Mouse (Mus musculus) heart, embryonic 10.5 days (tissue): ENCODE results near the gene Ntsr1. TPM values are rescaled to one million over a fixed set of nuclear protein-coding genes. Genes with fewer than 3 reads are reported as not detected.

Source experiments
- DNase-seq: peaks from one replicate; pipeline ENCODE4 v3.0.0-alpha.2; 2017; ENCODE audit warnings: low spot score
- H3K27ac ChIP-seq: fragments of 300-500 bp; sonication (generic); 2 replicates; pipeline ENCODE4 v1.5.1; 2016; ENCODE audit warnings: mild to moderate bottlenecking
- H3K27me3 ChIP-seq: fragments of 300-500 bp; sonication (generic); 2 replicates; pipeline ENCODE4 v1.6.1; 2016; ENCODE audit warnings: mild to moderate bottlenecking; ENCODE audit not compliant: poor library complexity, insufficient read depth, severe bottlenecking
- H3K36me3 ChIP-seq: fragments of 300-500 bp; sonication (generic); 2 replicates; pipeline ENCODE4 v1.6.1; 2016; ENCODE audit warnings: mild to moderate bottlenecking, moderate library complexity
- H3K4me1 ChIP-seq: fragments of 300-500 bp; sonication (generic); 2 replicates; pipeline ENCODE4 v1.6.1; 2016; ENCODE audit warnings: mild to moderate bottlenecking
- H3K4me3 ChIP-seq: fragments of 300-500 bp; sonication (generic); 2 replicates; pipeline ENCODE4 v1.5.1; 2016; ENCODE audit warnings: mild to moderate bottlenecking, moderate library complexity
- H3K9me3 ChIP-seq: fragments of 300-500 bp; sonication (generic); 2 replicates; pipeline ENCODE4 v1.6.1; 2016; ENCODE audit warnings: mild to moderate bottlenecking, moderate library complexity
- WGBS: fragments of 180-500 bp; shearing (Covaris S2); methylation state at CpG from one replicate; pipeline ENCODE4 v1.1.7; 2016; 5-methylcytosine and 5-hydroxymethylcytosine counted together
- polyA plus RNA-seq: library from polyadenylated mRNA; unstranded; fragments of >200 nt; fragmentation: Nextera tagmentation; extraction: Ambion mirVana; gene quantifications from 2 replicates; pipeline ENCODE4 v1.2.1, GENCODE M21; 2016

Gene Ntsr1
- polyA plus RNA-seq, 1 experiment from 2014 or later, result 0.26 TPM

DNA sequence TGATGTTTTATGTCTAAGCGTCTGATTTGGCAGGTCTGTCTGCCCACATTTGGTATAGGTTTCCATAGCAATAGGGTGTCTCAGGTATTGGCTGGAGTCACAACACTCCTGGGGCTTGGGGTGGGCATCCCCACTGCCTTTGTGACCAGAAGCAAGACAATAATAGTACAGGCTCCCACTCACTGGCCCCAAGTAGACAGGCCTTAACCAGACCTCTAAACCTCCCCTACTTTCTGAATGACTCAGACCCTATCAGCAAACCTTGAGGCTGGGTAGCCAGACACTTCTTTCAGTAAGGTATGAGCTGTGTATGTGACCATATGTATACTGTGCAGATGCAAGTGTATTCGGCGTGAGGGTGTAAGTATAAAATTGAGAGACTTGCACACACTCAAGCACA lies 24.9 kb upstream of the Ntsr1 start:
- H3K4me3 ChIP-seq, result no peak overlapping the region
- peaks cover 16% of the 10 kb centered on the region for H3K4me1 ChIP-seq
- H3K9me3 ChIP-seq, result no peaks in the 10 kb centered on the region
- peaks cover 36% of the 10 kb centered on the region for H3K27me3 ChIP-seq
- H3K36me3 ChIP-seq, result no peaks in the 10 kb centered on the region
- WGBS, result 95% methylated on average over 3 of the region's 3 CpGs
- DNase-seq, result no peak
- no peak overlapping the region for H3K27ac ChIP-seq

DNA sequence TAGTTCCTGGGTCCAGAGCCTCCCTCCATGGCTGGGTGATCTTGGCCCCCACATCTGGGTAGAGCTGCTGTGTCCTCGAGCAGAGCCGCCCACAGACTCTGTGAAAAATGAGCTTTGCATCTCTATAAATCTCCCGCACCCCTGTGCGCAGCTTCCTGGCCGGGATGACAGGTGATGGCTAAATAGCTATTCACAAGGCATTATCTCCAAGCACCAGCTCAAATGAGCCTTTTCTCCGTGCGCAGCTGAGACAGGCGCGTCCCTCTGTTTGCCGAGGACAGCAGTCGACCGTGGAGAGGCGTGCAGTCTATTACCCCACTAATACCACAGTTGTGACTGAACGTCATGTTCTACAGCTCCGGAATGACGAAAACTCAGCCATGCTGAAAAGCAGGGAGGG lies 17.5 kb upstream of the Ntsr1 start:
- Histone ChIP-seq H3K27me3 (peaks cover 78% of the 10 kb centered on the region), H3K4me1 (peaks cover 3% of the 10 kb centered on the region; the same call in 1 of the 2 replicates), H3K9me3 (no peaks in the 10 kb centered on the region), H3K27ac (no peak overlapping the region), H3K36me3 (no peaks in the 10 kb centered on the region), H3K4me3 (no peak overlapping the region)
- 34% methylated on average over 16 of the region's 16 CpGs for WGBS
- no peak for DNase-seq

DNA sequence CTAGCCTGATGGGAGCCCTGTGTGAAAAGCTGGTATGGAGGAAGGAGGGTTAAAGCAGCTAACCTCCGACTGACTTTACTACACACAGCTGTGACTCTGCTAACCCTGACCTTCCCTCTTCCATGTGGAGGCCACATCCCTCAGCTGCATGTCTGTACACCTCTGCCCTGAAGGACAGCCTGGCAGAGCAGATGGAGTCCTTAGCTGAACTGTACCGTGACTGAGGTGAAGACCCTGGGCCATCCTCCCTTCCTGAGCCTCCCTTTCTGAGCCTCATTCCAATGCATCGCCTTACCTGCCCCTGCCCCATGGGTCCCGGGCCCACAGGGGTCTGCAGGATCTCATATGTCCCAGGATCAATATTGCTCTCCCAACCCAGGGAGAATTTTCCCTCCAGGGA lies 14.9 kb upstream of the Ntsr1 start:
- H3K36me3 ChIP-seq, result no peaks in the 10 kb centered on the region
- peaks cover 82% of the 10 kb centered on the region for H3K27me3 ChIP-seq
- no peak for DNase-seq

DNA sequence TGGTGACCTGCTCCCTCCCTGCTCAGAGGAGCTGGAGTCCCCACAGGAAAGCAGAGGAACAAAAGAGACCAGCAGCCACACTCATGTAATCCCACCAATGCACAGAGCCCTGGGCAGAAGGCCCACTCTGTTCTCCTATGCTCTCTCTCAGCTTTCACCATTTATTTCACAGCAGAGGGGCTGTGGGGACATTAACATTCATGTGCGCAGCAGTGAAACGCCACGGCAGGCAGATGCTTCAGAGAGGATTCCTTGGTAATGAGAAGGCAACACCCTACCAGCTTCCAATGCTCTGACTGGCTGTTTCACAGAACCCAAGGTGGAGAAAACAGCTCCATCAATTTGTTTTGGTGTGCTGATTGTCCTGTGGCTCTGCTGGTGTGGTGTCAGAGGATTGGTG lies 14.5 kb upstream of the Ntsr1 start:
- peaks cover 80% of the 10 kb centered on the region for H3K27me3 ChIP-seq
- DNase-seq, result no peak
- WGBS, result 87% methylated on average over 3 of the region's 3 CpGs
- H3K4me1 ChIP-seq, result peaks cover 6% of the 10 kb centered on the region
- no peak overlapping the region for H3K27ac ChIP-seq
- no peaks in the 10 kb centered on the region for H3K9me3 ChIP-seq
- H3K36me3 ChIP-seq, result no peaks in the 10 kb centered on the region
- H3K4me3 ChIP-seq, result no peak overlapping the region

More for the DNA sequence above, 14.9 kb upstream of the Ntsr1 start:
- peaks cover 3% of the 10 kb centered on the region; the same call in 1 of the 2 replicates for H3K4me1 ChIP-seq
- WGBS, result 71% methylated on average over 4 of the region's 4 CpGs
- no peak overlapping the region for H3K27ac ChIP-seq
- H3K9me3 ChIP-seq, result no peaks in the 10 kb centered on the region
- H3K4me3 ChIP-seq, result no peak overlapping the region

DNA sequence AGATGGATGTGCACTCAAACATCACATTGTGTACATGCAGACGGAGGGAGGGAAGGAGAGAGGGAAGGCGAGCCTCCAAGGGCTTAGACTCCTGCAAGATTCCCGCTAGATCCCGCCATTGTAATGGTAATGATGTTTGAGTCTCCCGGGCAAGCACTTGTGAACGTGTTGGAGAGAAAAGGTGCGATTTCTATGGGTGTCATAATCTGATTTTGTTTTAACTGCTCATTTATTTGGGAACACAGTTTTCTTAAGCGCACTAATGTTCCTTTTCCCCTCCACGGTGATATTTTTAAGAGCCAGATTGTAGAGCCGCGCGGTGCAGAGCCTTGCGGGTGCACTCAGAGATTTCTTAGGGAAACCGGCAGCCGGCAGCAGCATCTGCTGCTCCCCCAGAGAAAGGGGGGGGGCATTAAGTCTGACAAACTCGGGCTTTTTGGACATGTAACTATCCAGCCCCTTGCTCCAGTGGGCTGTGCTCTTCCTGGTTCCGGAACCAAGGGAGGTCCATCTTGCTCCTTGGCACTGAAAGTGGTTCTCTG lies 11.5 kb upstream of the Ntsr1 start:
- peaks cover 70% of the 10 kb centered on the region for H3K27me3 ChIP-seq
- no peak for DNase-seq
- 17% methylated on average over 17 of the region's 17 CpGs for WGBS

DNA sequence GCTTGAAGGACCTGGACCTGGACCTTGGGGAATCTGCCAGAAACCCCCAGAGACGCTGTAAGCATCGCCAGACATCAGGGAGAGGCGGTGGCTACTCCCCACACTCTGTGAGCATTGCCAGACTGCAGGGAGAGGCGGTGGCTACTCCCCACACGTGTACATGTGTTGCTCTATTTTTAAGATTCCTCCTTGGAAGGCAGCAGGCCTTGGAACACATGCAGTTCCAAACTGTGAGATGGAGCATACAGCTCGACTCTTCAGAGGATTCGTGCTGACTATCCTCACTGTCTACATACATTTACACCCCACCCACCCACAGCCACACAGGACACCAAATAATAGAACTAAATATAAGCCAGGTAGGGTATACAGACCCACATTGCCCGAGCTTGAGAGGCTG lies 3.9 kb upstream of the Ntsr1 start:
- Histone ChIP-seq H3K9me3 (no peaks in the 10 kb centered on the region), H3K27me3 (peaks cover 68% of the 10 kb centered on the region), H3K36me3 (no peaks in the 10 kb centered on the region), H3K4me1 (peaks cover 31% of the 10 kb centered on the region), H3K27ac (no peak overlapping the region), H3K4me3 (no peak overlapping the region)
- 71% methylated on average over 8 of the region's 8 CpGs for WGBS
- no peak for DNase-seq

More for the DNA sequence above, 11.5 kb upstream of the Ntsr1 start:
- H3K36me3 ChIP-seq, result no peaks in the 10 kb centered on the region
- no peak overlapping the region for H3K4me3 ChIP-seq
- peaks cover 19% of the 10 kb centered on the region for H3K4me1 ChIP-seq
- H3K27ac ChIP-seq, result no peak overlapping the region
- H3K9me3 ChIP-seq, result no peaks in the 10 kb centered on the region

DNA sequence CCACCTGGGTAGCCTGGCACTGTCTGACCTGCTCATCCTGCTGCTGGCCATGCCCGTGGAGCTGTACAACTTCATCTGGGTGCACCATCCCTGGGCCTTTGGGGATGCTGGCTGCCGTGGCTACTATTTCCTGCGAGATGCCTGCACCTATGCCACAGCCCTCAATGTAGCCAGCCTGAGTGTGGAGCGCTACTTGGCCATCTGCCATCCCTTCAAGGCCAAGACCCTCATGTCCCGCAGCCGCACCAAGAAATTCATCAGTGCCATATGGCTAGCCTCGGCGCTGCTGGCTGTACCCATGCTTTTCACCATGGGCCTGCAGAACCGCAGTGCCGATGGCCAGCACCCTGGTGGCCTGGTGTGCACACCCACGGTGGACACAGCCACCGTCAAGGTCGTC lies 950 bp downstream of the Ntsr1 start:
- H3K9me3 ChIP-seq, result no peaks in the 10 kb centered on the region
- no peak for DNase-seq
- peaks cover 38% of the 10 kb centered on the region for H3K4me1 ChIP-seq
- H3K27me3 ChIP-seq, result peaks cover 74% of the 10 kb centered on the region
- H3K36me3 ChIP-seq, result no peaks in the 10 kb centered on the region
- WGBS, result 31% methylated on average over 13 of the region's 13 CpGs
- no peak overlapping the region for H3K27ac ChIP-seq
- 0 out of 2 replicates have a peak overlapping the region, but pooled peaks have one; percentile 2 for H3K4me3 ChIP-seq

DNA sequence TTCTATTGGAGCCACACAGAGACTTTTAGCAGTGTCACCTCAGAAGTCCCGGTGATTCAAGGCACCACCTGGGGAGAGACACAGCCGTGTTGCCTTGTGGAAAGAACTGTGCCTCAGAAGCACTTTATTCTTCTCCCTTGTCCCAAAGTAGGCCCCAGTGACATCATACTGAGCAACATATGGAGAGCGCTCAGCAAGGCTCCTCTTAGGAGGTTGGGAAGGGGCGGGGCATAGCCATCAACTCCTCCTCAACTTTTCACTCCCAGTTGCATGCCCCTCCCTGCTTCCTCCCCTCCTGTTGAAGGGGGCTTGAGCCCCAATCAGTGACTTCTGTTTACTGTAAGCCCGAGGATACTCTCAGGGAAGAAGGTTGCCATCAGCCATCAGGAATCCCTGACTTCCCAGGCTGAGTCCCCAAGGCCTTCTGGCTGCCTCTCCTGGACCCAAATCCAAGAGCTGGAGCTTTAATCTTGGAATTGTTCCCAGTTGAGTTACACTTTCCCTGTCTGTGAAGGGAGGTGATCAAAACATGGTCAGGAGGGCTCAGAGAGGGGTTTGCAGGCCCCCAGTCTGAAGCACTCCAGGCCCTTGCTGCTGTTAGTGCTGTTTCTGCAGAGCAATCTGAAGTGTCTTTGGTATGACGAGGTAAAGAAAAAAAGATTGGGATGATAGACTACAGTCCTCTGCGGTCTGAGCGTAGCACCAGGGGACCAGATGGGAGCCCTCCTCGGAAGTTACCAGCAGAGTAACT lies 1.6 kb downstream of the Ntsr1 start:
- no peaks in the 10 kb centered on the region for H3K36me3 ChIP-seq
- 0 out of 2 replicates have a peak overlapping the region, but pooled peaks have one; percentile 2 for H3K4me3 ChIP-seq
- peaks cover 74% of the 10 kb centered on the region for H3K27me3 ChIP-seq
- H3K9me3 ChIP-seq, result no peaks in the 10 kb centered on the region
- H3K27ac ChIP-seq, result no peak overlapping the region
- 26% methylated on average over 9 of the region's 9 CpGs for WGBS
- DNase-seq, result no peak
- H3K4me1 ChIP-seq, result peaks cover 38% of the 10 kb centered on the region

DNA sequence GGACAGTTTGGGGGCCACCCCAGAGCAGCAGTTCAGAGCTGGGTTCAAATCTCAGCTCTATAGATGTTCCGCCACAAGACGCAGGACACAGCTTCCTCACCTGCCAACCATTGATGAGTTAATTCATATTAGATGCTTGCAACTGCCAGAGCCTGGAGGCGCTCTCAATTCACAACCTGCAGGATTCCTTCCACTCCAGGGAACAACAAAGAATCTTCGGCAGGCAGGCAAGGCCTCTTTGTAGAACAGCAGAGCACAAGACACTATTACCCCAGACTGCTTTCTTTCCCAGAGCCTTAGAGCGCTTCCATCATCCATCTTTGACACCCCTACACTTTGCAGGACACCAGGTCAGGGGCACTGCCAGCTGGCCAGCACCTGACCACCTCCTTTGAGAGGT lies 6.5 kb downstream of the Ntsr1 start:
- 79% methylated on average over 5 of the region's 5 CpGs for WGBS
- H3K27ac ChIP-seq, result no peak overlapping the region
- no peaks in the 10 kb centered on the region for H3K36me3 ChIP-seq
- H3K4me1 ChIP-seq, result peaks cover 20% of the 10 kb centered on the region
- no peak for DNase-seq
- H3K4me3 ChIP-seq, result no peak overlapping the region
- peaks cover 46% of the 10 kb centered on the region for H3K27me3 ChIP-seq
- no peaks in the 10 kb centered on the region for H3K9me3 ChIP-seq

DNA sequence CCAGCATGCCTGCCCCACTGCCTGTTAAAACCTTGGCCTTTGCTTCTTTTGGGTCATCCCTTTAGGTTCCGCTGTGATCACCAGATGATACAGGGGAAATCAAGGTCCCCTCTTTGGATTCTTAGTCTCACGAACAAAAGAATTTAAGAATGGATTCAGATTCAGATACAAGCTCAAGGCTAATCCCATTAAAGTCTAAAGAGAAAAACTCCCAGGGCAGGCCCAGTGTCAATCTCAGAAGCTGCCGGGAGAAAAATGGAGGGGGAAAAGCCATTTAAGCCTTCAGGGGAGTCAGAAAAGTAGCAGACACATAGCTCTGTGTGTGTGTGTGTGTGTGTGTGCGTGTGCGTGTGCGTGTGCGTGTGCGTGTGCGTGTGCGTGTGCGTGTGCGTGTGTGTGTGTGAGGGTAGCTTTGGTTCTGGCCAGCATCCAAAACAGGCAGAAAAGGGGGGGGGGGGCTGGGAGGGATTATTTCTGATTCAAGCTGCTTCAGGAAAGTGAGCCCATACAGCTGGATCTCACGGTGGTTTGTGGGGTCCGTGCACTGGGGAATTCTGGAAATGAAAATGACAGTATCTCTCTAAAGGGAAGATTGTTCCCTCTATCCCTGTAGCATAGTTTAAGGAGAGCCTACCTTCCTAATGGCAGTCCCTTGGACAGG lies 8.8 kb downstream of the Ntsr1 start:
- Histone ChIP-seq H3K4me1 (peaks cover 30% of the 10 kb centered on the region), H3K36me3 (no peaks in the 10 kb centered on the region), H3K4me3 (no peak overlapping the region), H3K27ac (no peak overlapping the region), H3K27me3 (peaks cover 30% of the 10 kb centered on the region; the same call in 1 of the 2 replicates), H3K9me3 (no peaks in the 10 kb centered on the region)
- 83% methylated on average over 14 of the region's 14 CpGs for WGBS
- DNase-seq, result no peak

DNA sequence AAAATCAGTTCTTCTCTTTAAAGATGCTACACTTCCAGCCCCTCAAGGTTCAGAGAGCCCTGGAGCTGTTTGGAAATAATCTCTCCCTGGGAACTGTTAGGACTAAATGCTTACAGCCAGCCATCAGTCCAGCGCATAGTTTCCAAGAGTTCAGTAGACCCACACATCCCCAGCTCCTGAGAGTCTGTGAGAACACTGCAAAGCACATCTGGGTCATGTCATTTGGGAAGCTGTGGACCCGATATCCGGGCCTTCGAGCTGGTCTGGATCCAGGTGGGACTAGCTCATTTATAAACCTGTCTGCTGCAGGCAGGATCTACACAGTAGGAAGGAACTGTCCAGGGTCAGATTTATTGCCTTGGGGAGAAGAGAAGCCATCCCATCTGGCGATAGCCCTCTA lies 11.1 kb downstream of the Ntsr1 start:
- 73% methylated on average over 5 of the region's 5 CpGs for WGBS
- DNase-seq, result no peak

DNA sequence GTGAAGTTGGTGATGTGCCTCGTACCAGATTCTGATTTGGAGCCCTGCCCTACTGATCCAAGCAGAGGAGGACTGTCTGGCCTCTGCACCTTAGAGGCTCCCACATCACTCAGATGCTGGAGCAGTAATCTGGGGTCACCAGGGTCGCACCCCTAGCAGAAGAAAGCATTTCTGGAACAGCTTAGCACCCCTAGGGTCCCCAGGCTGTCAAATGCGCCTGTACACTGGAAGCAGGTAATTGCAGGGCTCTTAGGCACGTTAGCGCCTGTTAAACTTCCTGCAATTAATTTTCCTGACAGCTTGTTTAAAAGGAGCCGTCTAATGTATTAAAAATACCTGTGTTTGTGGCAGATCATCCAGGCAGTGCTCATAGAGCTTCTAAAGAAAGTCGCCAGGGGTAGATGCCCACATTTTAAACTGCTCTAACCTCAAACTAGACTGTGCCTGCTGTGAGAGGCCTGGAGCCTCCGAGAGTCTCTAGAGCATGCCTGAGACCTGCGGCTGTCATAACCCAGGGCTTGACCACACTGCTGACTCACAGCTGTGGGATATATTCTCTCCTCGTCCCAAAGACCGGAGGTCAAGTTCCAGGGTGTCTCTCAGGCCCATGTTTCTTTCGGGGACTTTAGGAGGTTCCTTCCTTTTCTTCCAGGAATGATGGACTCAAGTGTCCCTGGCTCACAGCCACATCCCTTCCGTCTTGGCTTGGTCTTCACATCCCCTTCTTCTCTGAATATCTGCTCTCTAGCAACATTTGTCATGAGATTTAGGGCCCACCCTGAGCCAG lies 12.3 kb downstream of the Ntsr1 start:
- Histone ChIP-seq H3K36me3 (no peaks in the 10 kb centered on the region), H3K4me1 (peaks cover 39% of the 10 kb centered on the region), H3K4me3 (no peak overlapping the region), H3K27ac (no peak overlapping the region), H3K27me3 (peaks cover 25% of the 10 kb centered on the region; the same call in 1 of the 2 replicates), H3K9me3 (no peaks in the 10 kb centered on the region)
- 56% methylated on average over 13 of the region's 13 CpGs for WGBS
- DNase-seq, result no peak

More for the DNA sequence above, 11.1 kb downstream of the Ntsr1 start:
- no peak overlapping the region for H3K27ac ChIP-seq
- peaks cover 41% of the 10 kb centered on the region for H3K4me1 ChIP-seq
- no peaks in the 10 kb centered on the region for H3K36me3 ChIP-seq
- no peak overlapping the region for H3K4me3 ChIP-seq
- no peaks in the 10 kb centered on the region for H3K9me3 ChIP-seq
- H3K27me3 ChIP-seq, result peaks cover 36% of the 10 kb centered on the region; the same call in 1 of the 2 replicates
